Mouse (Mus musculus) hindbrain, postnatal 0 days (tissue): ENCODE results near the gene Lrfn4. TPM values are rescaled to one million over a fixed set of nuclear protein-coding genes. Genes with fewer than 3 reads are reported as not detected.

Source experiments
- ATAC-seq: fragments of 200-750 bp; cut with Nextera tagmentation; 2 replicates; pipeline ENCODE4 v1.8.0; 2017; ENCODE audit warnings: mild to moderate bottlenecking, moderate TSS enrichment, moderate library complexity
- DNase-seq: peaks from one replicate; pipeline ENCODE4 v3.0.0-alpha.2; 2015; ENCODE audit warnings: low spot score
- H3K27ac ChIP-seq: fragments of 300-500 bp; sonication (generic); 2 replicates; pipeline ENCODE4 v1.5.1; 2014; ENCODE audit warnings: mild to moderate bottlenecking
- H3K27me3 ChIP-seq: fragments of 300-500 bp; sonication (generic); 2 replicates; pipeline ENCODE4 v1.6.1; 2014; ENCODE audit warnings: low read length, mixed read lengths; ENCODE audit not compliant: insufficient read depth
- H3K36me3 ChIP-seq: fragments of 300-500 bp; sonication (generic); 2 replicates; pipeline ENCODE4 v1.6.1; 2014; ENCODE audit warnings: low read length, mixed read lengths; ENCODE audit not compliant: insufficient read depth
- H3K4me1 ChIP-seq: fragments of 300-500 bp; sonication (generic); 2 replicates; pipeline ENCODE4 v1.6.1; 2014; ENCODE audit warnings: antibody characterized with exemption, low read length, mixed read lengths; ENCODE audit not compliant: insufficient read depth
- H3K4me2 ChIP-seq: fragments of 300-500 bp; sonication (generic); 2 replicates; pipeline ENCODE4 v1.6.1; 2014; ENCODE audit warnings: low read depth, mild to moderate bottlenecking, low read length, moderate library complexity, mixed read lengths
- H3K4me3 ChIP-seq: fragments of 300-500 bp; sonication (generic); 2 replicates; pipeline ENCODE4 v1.5.1; 2014; ENCODE audit warnings: low read length
- H3K9ac ChIP-seq: fragments of 300-500 bp; sonication (generic); replicated peaks from 2 replicates; pipeline ENCODE4 v1.6.1; 2014; ENCODE audit warnings: mild to moderate bottlenecking, low read length, moderate library complexity, mixed read lengths
- H3K9me3 ChIP-seq: fragments of 300-500 bp; sonication (generic); 2 replicates; pipeline ENCODE4 v1.6.1; 2016; ENCODE audit warnings: low read length, mixed read lengths
- CTCF ChIP-seq: IDR thresholded peaks from 2 replicates; pipeline ENCODE4 v1.5.1; 2016; ENCODE audit warnings: antibody characterized with exemption, control low read depth, low read depth
- WGBS: fragments of 180-500 bp; shearing (Covaris S2); extraction: QIAGEN DNeasy Blood & Tissue Kit; methylation state at CpG from one replicate; pipeline ENCODE4 v1.1.7; 2014; 5-methylcytosine and 5-hydroxymethylcytosine counted together
- polyA plus RNA-seq: library from polyadenylated mRNA; unstranded; fragments of >200 nt; fragmentation: Nextera tagmentation; extraction: Ambion mirVana; gene quantifications from 2 replicates; pipeline ENCODE4 v1.2.1, GENCODE M21; 2015
- total RNA-seq: library from RNA; depleted of rRNA; stranded (reverse); fragments of >200 nt; gene quantifications from 2 replicates; pipeline ENCODE4 v1.2.3, GENCODE M21; 2014

The Lrfn4 gene
- total and polyA plus RNA-seq, 2 experiments from 2014 or later, result 15.6 to 178 TPM

DNA sequence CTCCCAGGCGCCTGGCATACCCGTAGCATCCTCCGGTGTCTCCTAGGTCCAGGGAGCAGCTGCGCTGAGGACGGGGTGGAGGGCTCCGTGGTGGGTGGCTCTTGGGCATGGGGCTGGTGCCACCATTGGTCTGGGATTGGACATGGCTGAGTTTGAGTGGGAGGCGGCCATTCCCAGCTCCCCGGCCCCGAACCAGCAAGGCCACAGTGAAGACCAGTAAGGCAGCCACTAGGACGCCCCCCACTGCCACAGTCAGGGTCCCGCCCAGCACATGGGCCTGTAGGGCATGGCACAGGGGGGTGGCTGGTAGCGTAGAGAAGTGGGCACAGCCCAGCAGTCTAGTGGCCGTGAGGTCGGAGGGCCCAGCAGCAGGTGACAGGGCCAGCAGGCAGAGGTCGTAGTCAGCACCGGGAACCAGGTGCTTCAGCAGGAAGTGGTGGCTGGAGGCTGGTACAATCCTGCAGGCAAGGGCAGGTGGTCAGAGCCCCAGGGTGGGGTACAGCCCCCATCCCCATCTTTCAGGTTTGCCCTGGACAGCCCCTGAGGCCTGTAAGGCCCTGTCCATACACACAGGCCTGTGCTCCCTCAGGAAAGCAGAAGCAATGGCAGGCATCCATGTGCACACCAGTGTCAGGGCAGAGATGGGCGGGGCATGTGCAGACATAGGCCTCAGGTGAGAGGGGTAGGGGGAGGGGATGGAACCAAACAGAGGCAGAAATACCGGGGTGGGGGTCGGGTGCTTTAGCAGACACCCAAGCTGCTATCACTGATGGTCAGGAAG is 3.1 kb downstream of the Lrfn4 start:
- H3K27ac ChIP-seq, result no peak overlapping the region
- ATAC-seq, result no peak
- no peak overlapping the region for H3K4me3 ChIP-seq
- no peaks in the 10 kb centered on the region for H3K9me3 ChIP-seq
- peaks cover 21% of the 10 kb centered on the region for H3K36me3 ChIP-seq
- DNase-seq, result no peak
- H3K4me2 ChIP-seq, result 0 out of 2 replicates have a peak overlapping the region, but pooled peaks have one; percentile 3
- no peaks in the 10 kb centered on the region for H3K27me3 ChIP-seq
- no peak for TF ChIP-seq CTCF
- 84% methylated on average over 19 of the region's 19 CpGs for WGBS
- H3K4me1 ChIP-seq, result peaks cover 23% of the 10 kb centered on the region
- no peak overlapping the region for H3K9ac ChIP-seq

DNA sequence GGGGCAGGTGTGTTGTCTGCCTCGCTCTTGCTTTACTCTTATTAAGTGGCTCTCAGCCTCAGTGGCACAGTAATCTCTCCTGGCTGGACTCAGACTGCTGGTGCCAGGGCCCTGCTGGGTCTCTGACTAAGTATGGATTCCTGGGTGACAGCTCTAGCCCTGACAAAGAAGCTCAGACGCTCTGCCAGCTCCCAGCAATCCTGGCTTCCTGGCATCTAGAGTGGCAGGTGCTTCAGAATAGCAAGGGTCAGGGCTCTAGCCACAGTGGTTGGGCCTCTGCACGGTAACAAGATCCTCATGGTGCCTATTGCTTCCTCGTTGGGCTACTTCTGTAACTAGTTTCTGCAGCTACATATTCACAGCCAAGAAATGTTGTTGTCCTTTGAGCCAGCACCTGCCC is 5.4 kb downstream of the Lrfn4 start:
- no peaks in the 10 kb centered on the region for H3K27me3 ChIP-seq
- 32% methylated on average over 4 of the region's 4 CpGs for WGBS
- no peak for TF ChIP-seq CTCF

DNA sequence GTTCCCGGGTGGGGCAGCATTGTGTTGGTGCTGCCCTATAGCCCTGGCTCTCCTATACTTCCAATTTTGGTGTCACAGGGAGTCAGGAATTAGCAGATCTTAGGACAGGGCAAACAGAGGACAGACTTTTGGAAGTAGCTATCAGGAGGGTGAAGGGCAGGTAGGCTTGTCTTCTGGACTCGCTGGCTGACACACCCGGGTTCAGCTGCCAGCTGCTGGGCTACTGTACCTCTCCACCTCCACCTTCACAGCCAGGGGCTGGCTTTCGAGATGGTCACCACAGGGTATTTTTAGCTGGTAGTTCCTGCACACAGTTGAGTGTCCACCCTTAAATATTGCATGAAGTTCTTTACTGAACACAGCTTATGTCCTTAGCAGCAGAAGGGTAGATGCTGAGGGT is 7.0 kb downstream of the Lrfn4 start:
- no peak for TF ChIP-seq CTCF
- Histone ChIP-seq H3K4me2 (no peak overlapping the region), H3K4me3 (no peak overlapping the region), H3K4me1 (peaks cover 6% of the 10 kb centered on the region; the same call in 1 of the 2 replicates), H3K9me3 (no peaks in the 10 kb centered on the region), H3K9ac (no peak overlapping the region), H3K27ac (no peak overlapping the region), H3K36me3 (peaks cover 21% of the 10 kb centered on the region), H3K27me3 (no peaks in the 10 kb centered on the region)
- DNase-seq (no peak), ATAC-seq (no peak)
- 82% methylated on average over 4 of the region's 4 CpGs for WGBS

More for the DNA sequence above, 5.4 kb downstream of the Lrfn4 start:
- no peak for DNase-seq
- peaks cover 21% of the 10 kb centered on the region for H3K36me3 ChIP-seq
- H3K9me3 ChIP-seq, result no peaks in the 10 kb centered on the region
- ATAC-seq, result no peak
- peaks cover 17% of the 10 kb centered on the region for H3K4me1 ChIP-seq
- no peak overlapping the region for H3K4me2 ChIP-seq
- H3K4me3 ChIP-seq, result no peak overlapping the region
- H3K27ac ChIP-seq, result no peak overlapping the region
- no peak overlapping the region for H3K9ac ChIP-seq

DNA sequence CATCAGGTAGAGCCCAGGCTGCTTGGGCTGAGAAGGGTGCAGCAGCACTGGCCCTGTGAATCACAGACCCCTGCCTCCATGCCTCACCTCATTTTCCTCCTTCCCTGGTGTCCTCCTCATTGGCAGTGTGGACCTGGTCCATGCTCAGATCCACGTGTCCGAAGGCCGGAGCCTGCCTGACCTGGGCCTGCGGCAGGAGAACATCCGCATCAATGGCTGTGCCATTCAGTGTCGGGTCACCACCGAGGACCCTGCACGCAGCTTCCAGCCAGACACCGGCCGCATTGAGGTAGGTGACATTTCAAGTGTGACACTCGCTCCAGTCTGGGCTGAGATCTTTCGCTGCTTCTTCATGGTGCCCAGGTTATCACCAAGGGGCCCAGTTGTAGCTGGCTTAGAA is 8.1 kb downstream of the Lrfn4 start:
- Histone ChIP-seq H3K4me1 (no peaks in the 10 kb centered on the region), H3K9me3 (no peaks in the 10 kb centered on the region), H3K27me3 (no peaks in the 10 kb centered on the region), H3K9ac (no peak overlapping the region), H3K36me3 (peaks cover 14% of the 10 kb centered on the region), H3K27ac (no peak overlapping the region), H3K4me3 (no peak overlapping the region), H3K4me2 (no peak overlapping the region)
- DNase-seq (no peak), ATAC-seq (no peak)
- no peak for TF ChIP-seq CTCF
- 89% methylated on average over 12 of the region's 12 CpGs for WGBS

DNA sequence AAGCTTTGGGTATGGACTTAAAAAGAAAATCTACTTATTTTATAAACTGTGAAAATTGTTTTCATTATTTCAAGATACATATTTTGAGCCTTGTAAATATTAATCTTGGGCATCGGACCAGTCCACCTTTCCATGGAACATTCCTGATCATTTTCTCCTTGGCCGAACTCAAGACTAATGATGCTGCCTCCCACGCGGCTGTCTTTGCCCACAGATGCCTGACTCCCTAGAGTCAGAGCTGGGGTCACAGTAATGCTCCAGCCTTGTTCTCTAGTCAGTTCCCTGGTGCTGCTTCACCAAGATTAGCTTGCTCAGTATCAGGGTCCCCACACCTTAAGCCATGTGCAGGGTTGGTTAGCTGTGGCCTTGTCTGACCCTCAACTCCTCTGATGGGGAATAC is 9.8 kb downstream of the Lrfn4 start:
- ATAC-seq (no peak), DNase-seq (no peak)
- no peak overlapping the region for H3K9ac ChIP-seq
- H3K27ac ChIP-seq, result no peak overlapping the region
- WGBS, result 88% methylated on average over 4 of the region's 4 CpGs
- TF ChIP-seq CTCF, result no peak
- no peaks in the 10 kb centered on the region for H3K36me3 ChIP-seq
- no peak overlapping the region for H3K4me2 ChIP-seq
- no peaks in the 10 kb centered on the region for H3K27me3 ChIP-seq
- H3K4me3 ChIP-seq, result no peak overlapping the region
- H3K9me3 ChIP-seq, result no peaks in the 10 kb centered on the region
- no peaks in the 10 kb centered on the region for H3K4me1 ChIP-seq

DNA sequence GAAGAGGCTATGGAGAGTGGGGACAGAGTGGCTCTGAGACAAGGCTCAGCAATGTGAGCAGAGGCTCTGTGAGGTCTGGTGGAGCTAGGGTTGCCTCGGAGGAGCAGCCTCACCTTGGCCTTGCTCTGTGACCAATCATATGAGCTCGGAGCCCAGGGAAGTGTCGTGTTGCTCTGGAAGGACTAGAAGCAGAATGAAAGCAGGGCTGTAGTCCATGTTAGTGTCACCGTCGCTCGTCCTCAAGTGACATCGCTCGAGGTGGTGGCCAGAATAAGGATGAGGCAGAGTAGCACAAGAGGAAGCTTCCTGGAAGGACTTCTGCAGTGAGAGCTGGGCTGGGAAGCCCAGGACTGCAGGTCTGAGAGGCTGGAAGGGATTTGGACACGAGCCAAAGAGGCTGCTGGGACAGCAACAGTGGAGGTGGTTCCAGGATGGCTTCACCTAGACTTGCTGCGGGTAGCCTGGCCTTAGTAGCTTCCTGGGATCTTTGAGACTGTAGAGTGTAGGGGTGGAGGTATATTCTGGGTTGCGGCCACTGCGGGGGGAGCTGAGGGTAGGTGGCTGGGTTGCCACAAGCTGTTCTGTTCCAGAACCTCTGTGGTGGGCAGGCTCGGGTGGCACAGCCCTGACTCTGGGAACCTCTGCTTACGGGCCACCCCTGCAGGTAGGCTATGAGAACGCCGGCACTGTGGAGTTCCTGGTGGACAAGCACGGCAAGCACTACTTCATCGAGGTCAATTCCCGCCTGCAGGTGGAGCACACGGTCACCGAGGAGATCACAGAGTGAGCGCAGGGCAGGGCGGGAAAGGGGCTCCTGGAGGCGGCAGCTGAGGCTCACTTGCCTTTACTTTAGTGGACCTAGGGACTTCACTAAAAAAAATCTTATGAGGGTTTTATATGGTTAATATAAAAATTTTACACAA is 11.4 kb downstream of the Lrfn4 start:
- WGBS, result 40% methylated on average over 24 of the region's 24 CpGs
- H3K4me3 ChIP-seq, result no peak overlapping the region
- H3K9ac ChIP-seq, result no peak overlapping the region
- DNase-seq (peak; percentile 52), ATAC-seq (peak; percentile 70; the same call in 1 of the 2 replicates)
- H3K4me2 ChIP-seq, result no peak overlapping the region
- no peaks in the 10 kb centered on the region for H3K4me1 ChIP-seq
- TF ChIP-seq CTCF, result peak; percentile 66
- H3K36me3 ChIP-seq, result no peaks in the 10 kb centered on the region
- H3K9me3 ChIP-seq, result no peaks in the 10 kb centered on the region
- no peak overlapping the region for H3K27ac ChIP-seq
- no peaks in the 10 kb centered on the region for H3K27me3 ChIP-seq
